Mouse (Mus musculus): ENCODE data around the gene Abca3.
"Not testable (repeated sequence)": the region's sequence is repeated elsewhere in the genome, so short reads cannot be mapped to it uniquely, and the experiment has no call there.

Abca3 gene

GRCm38 (mm10) chr17:24388711-24389110 lies 37.0 kb downstream of the Abca3 start:
- DNase-seq, result no peak

GRCm38 (mm10) chr17:24389865-24390264 lies 38.1 kb downstream of the Abca3 start:
- peak; percentile 83 for DNase-seq

GRCm38 (mm10) chr17:24391149-24391548 lies 39.4 kb downstream of the Abca3 start:
- no peak for DNase-seq

GRCm38 (mm10) chr17:24393527-24393926 lies 41.8 kb downstream of the Abca3 start:
- DNase-seq, result no peak

GRCm38 (mm10) chr17:24394456-24394855 lies 42.7 kb downstream of the Abca3 start:
- peak; percentile 38 for DNase-seq

- no peak for DNase-seq
These were observed 50.6 kb downstream of the Abca3 start for GRCm38 (mm10) chr17:24402371-24402770.

GRCm38 (mm10) chr17:24407116-24407803 lies 55.5 kb downstream of the Abca3 start:
- DNase-seq, result no peak

- peak; percentile 46 for DNase-seq
These were observed 61.9 kb downstream of the Abca3 start for GRCm38 (mm10) chr17:24413557-24414211.

GRCm38 (mm10) chr17:24414230-24414976 lies 62.7 kb downstream of the Abca3 start, which contains the start of gene Rnps1:
TSS of gene Rnps1 (plus strand) at chr17:24414565.
- peak; percentile 99 for DNase-seq

- DNase-seq, result no peak
These were observed 63.3 kb downstream of the Abca3 start for GRCm38 (mm10) chr17:24415011-24415410.

- no peak for DNase-seq
These were observed 64.4 kb downstream of the Abca3 start for GRCm38 (mm10) chr17:24416051-24416652.

GRCm38 (mm10) chr17:24423114-24423513 lies 71.4 kb downstream of the Abca3 start:
- no peak for DNase-seq

- no peak for DNase-seq
These were observed 72.7 kb downstream of the Abca3 start for GRCm38 (mm10) chr17:24424489-24424888.

GRCm38 (mm10) chr17:24425326-24425725 lies 73.6 kb downstream of the Abca3 start:
- not testable (repeated sequence) for DNase-seq

- DNase-seq, result no peak
These were observed 74.2 kb downstream of the Abca3 start for GRCm38 (mm10) chr17:24425905-24426304.

GRCm38 (mm10) chr17:24426471-24427169 lies 74.9 kb downstream of the Abca3 start, which contains the start of gene Eci1:
TSS of gene Eci1 (plus strand) at chr17:24426641.
- peak; percentile 97 for DNase-seq

GRCm38 (mm10) chr17:24427170-24427557 lies 75.4 kb downstream of the Abca3 start:
- DNase-seq, result no peak

- no peak for DNase-seq
These were observed 77.6 kb downstream of the Abca3 start for GRCm38 (mm10) chr17:24429201-24429983.

GRCm38 (mm10) chr17:24437016-24437415 lies 85.3 kb downstream of the Abca3 start:
- DNase-seq, result no peak

- no peak for DNase-seq
These were observed 88.6 kb downstream of the Abca3 start for GRCm38 (mm10) chr17:24440377-24440776.

- DNase-seq, result no peak
These were observed 89.4 kb downstream of the Abca3 start for GRCm38 (mm10) chr17:24441148-24441547.

GRCm38 (mm10) chr17:24442107-24442506 lies 90.4 kb downstream of the Abca3 start:
- DNase-seq, result no peak
